ENCODE assay signal across 8 mouse cellular contexts in the genomic region with DNA sequence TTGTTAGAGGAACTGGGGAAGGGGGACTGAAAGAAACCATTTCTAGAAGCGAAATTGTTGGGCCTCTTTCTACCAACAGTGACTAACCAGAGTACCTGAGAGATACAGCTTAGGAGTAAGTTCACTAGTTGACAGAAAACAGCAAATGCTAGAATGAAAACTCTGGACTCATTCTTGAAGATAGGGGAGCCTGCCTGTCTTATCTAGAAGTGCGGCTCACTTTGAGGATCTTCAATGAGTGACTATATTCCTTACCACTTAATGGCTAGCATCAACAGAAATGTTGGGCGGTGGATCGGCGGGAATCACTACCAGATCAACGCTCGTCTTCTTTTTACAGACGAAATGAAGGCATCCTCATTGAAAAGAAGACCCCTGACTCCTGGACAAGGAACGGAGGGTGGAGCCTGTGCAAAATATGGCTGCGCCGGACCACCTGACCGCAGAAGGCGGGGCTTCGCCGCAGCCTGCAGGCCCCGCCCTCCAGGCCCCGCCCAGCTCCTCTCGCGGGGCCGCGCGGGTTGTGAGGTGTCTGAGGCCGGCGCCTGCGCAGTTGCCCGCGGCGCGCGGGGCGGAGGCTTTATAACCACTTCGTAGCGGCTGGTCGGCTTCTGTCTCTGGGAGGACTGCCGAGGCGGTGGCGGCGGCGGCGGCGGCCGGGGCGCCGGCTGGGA. TPM values are rescaled to one million over a fixed set of nuclear protein-coding genes. Genes with fewer than 3 reads are reported as not detected.
A peak's percentile ranks its signal among the peaks of the same experiment; 100 is the strongest.
DNase-seq lines count a peak whose midpoint lies in the region; ATAC-seq and TF ChIP-seq lines count a peak whose summit lies in the region.

No protein-coding gene starts in this region.

- peak; percentile 94 for TF ChIP-seq POLR2A in brain, embryonic 14.5 days (IDR thresholded peaks at IDR 0.05; ENCODE audit: borderline replicate concordance, extremely low read depth, insufficient read depth, insufficient read length, poor library complexity, severe bottlenecking)

- 4% methylated on average over 34 of the region's 44 CpGs for WGBS in heart, embryonic 13.5 days
- WGBS in liver, embryonic 12.5 days (ENCODE audit: insufficient replicate concordance): 3% methylated on average over 40 of the region's 44 CpGs
- WGBS in stomach, embryonic 15.5 days: 4% methylated on average over 34 of the region's 44 CpGs

- ATAC-seq in heart, embryonic 13.5 days (ENCODE audit: extremely low read depth, insufficient number of reproducible peaks, low FRiP score, low TSS enrichment): peak; percentile 95
- peak; percentile 95 for ATAC-seq in liver, embryonic 12.5 days
- ATAC-seq in stomach, embryonic 15.5 days (ENCODE audit: insufficient read depth, low FRiP score, low read depth): peak; percentile 96

- peak overlapping the region; percentile 98 for H3K9ac ChIP-seq in heart, embryonic 13.5 days
- H3K9ac ChIP-seq in liver, embryonic 12.5 days: peak overlapping the region; percentile 93
- H3K9ac ChIP-seq in stomach, embryonic 15.5 days: peak overlapping the region; percentile 83; the same call in 1 of the 2 replicates

- H3K4me1 ChIP-seq in erythroblast, embryonic 14.5 days (ENCODE audit: control insufficient read depth): peaks cover 48% of the 10 kb centered on the region
- peaks cover 28% of the 10 kb centered on the region for H3K4me1 ChIP-seq in heart, embryonic 13.5 days
- H3K4me1 ChIP-seq in liver, embryonic 12.5 days: peaks cover 44% of the 10 kb centered on the region
- H3K4me1 ChIP-seq in stomach, embryonic 15.5 days: peaks cover 7% of the 10 kb centered on the region

- H3K79me2 ChIP-seq in C2C12 (ENCODE audit: control insufficient read depth, insufficient read depth): peaks cover 45% of the 10 kb centered on the region

- peak overlapping the region; percentile 98 for H3ac ChIP-seq in C2C12 (ENCODE audit: control insufficient read depth, insufficient read length, low read depth)

- peaks cover 37% of the 10 kb centered on the region for H3K79me3 ChIP-seq in C2C12 (ENCODE audit: low read depth)

- H3K4me2 ChIP-seq in heart, embryonic 13.5 days: peak overlapping the region; percentile 100
- peak overlapping the region; percentile 100 for H3K4me2 ChIP-seq in liver, embryonic 12.5 days
- H3K4me2 ChIP-seq in stomach, embryonic 15.5 days: peak overlapping the region; percentile 100

- DNase-seq in brain, embryonic 14.5 days (ENCODE audit: low read depth): peak; percentile 99
- peak; percentile 99 for DNase-seq in kidney, postnatal 10 days
- peak; percentile 92 to 95 for DNase-seq in natural killer cell, adult 2 months (ENCODE audit: low spot score in 2 of 2)

- H3K27me3 ChIP-seq in C2C12 (ENCODE audit: control insufficient read depth, insufficient read depth, insufficient read length): no peaks in the 10 kb centered on the region
- no peaks in the 10 kb centered on the region for H3K27me3 ChIP-seq in erythroblast, embryonic 14.5 days (ENCODE audit: control insufficient read depth)
- no peaks in the 10 kb centered on the region for H3K27me3 ChIP-seq in heart, embryonic 13.5 days (replicated peaks)
- H3K27me3 ChIP-seq in liver, embryonic 12.5 days (replicated peaks): no peaks in the 10 kb centered on the region
- no peaks in the 10 kb centered on the region for H3K27me3 ChIP-seq in stomach, embryonic 15.5 days (replicated peaks)

- no peak for TF ChIP-seq CTCF in C2C12 (IDR thresholded peaks at IDR 0.05; ENCODE audit: control insufficient read depth, insufficient read depth, insufficient read length)
- no peak for TF ChIP-seq CTCF in brain, embryonic 14.5 days (IDR thresholded peaks at IDR 0.05; ENCODE audit: borderline replicate concordance, extremely low read depth, insufficient read depth, insufficient read length)

- no peaks in the 10 kb centered on the region for H3K36me3 ChIP-seq in C2C12 (ENCODE audit: control insufficient read depth, insufficient read depth)
- H3K36me3 ChIP-seq in erythroblast, embryonic 14.5 days (ENCODE audit: control insufficient read depth): peaks cover 1% of the 10 kb centered on the region
- H3K36me3 ChIP-seq in heart, embryonic 13.5 days: no peaks in the 10 kb centered on the region
- H3K36me3 ChIP-seq in liver, embryonic 12.5 days: no peaks in the 10 kb centered on the region
- H3K36me3 ChIP-seq in stomach, embryonic 15.5 days: no peaks in the 10 kb centered on the region

- peak overlapping the region; percentile 79 for H3K4me3 ChIP-seq in C2C12 (ENCODE audit: insufficient read depth, poor library complexity, severe bottlenecking)
- peak overlapping the region; percentile 85 for H3K4me3 ChIP-seq in erythroblast, embryonic 14.5 days (replicated peaks)
- H3K4me3 ChIP-seq in heart, embryonic 13.5 days: peak overlapping the region; percentile 94
- H3K4me3 ChIP-seq in liver, embryonic 12.5 days: peak overlapping the region; percentile 93
- H3K4me3 ChIP-seq in stomach, embryonic 15.5 days (replicated peaks): peak overlapping the region; percentile 85

- peak overlapping the region; percentile 91 for H3K27ac ChIP-seq in heart, embryonic 13.5 days (replicated peaks)
- H3K27ac ChIP-seq in liver, embryonic 12.5 days: peak overlapping the region; percentile 94
- H3K27ac ChIP-seq in stomach, embryonic 15.5 days: peak overlapping the region; percentile 88

- H3K9me3 ChIP-seq in erythroblast, embryonic 14.5 days (ENCODE audit: control insufficient read depth, low read length): no peaks in the 10 kb centered on the region; the same call in 1 of the 2 replicates
- no peaks in the 10 kb centered on the region for H3K9me3 ChIP-seq in heart, embryonic 13.5 days
- no peaks in the 10 kb centered on the region for H3K9me3 ChIP-seq in liver, embryonic 12.5 days (replicated peaks)
- no peaks in the 10 kb centered on the region for H3K9me3 ChIP-seq in stomach, embryonic 15.5 days

TF ChIP-seq in C2C12, 6 proteins besides CTCF, POLR2A, EP300 and RAD21:
- TF ChIP-seq MYOG (IDR thresholded peaks at IDR 0.05; ENCODE audit: control insufficient read depth, extremely low read depth, insufficient read length) (no peak), USF1 (IDR thresholded peaks at IDR 0.05; ENCODE audit: low read depth) (peak; percentile 61)

RNA-seq across cellular contexts. Expression of a gene that starts 0.4 kb away (rescaled TPM):
- polyA plus RNA-seq in C2C12 (2012; fragmentation: generic; extraction: Trizol): 53.5 TPM
- polyA plus RNA-seq in brain, embryonic 14.5 days (2012; rRNA removed): 73.0 and 84.4 TPM in 2 replicates
- polyA plus RNA-seq in erythroblast, embryonic 14.5 days (2012): 14.0 and 19.6 TPM in 2 replicates
- 5.7 and 6.2 TPM in 2 replicates for polyA plus RNA-seq in heart, embryonic 13.5 days (2015; fragmentation: Nextera tagmentation; extraction: Ambion mirVana)
- 7.1 TPM in 2 replicates for polyA plus RNA-seq in liver, embryonic 12.5 days (2016; fragmentation: Nextera tagmentation; extraction: Ambion mirVana)
- polyA plus RNA-seq in stomach, embryonic 15.5 days (2015; fragmentation: Nextera tagmentation; extraction: Ambion mirVana): 7.2 and 7.6 TPM in 2 replicates

RNA-seq across cellular contexts. Expression of a gene that starts 47.7 kb away (rescaled TPM):
- polyA plus RNA-seq in C2C12 (2012; fragmentation: generic; extraction: Trizol): 0.18 TPM
- polyA plus RNA-seq in brain, embryonic 14.5 days (2012; rRNA removed): 0.42 and 0.81 TPM in 2 replicates
- not detected in 2 replicates for polyA plus RNA-seq in erythroblast, embryonic 14.5 days (2012)
- polyA plus RNA-seq in heart, embryonic 13.5 days (2015; fragmentation: Nextera tagmentation; extraction: Ambion mirVana): 1.0 and 1.1 TPM in 2 replicates
- 1.9 and 2.0 TPM in 2 replicates for polyA plus RNA-seq in liver, embryonic 12.5 days (2016; fragmentation: Nextera tagmentation; extraction: Ambion mirVana)
- polyA plus RNA-seq in stomach, embryonic 15.5 days (2015; fragmentation: Nextera tagmentation; extraction: Ambion mirVana): 47.7 and 56.2 TPM in 2 replicates

Comparison
In these comparisons a context has a peak if more than half of its experiments do, and no peak if none do; other contexts are left out.
1. Peak in every context shown above with its lines: DNase-seq, ATAC-seq, H3K4me3 ChIP-seq and H3K27ac ChIP-seq.
2. RNA of a gene that starts 47.7 kb away (polyA plus RNA-seq): 47.7 to 56.2 TPM in stomach, embryonic 15.5 days; 1.9 to 2.0 TPM in liver, embryonic 12.5 days, 1.0 to 1.1 TPM in heart, embryonic 13.5 days, 0.42 to 0.81 TPM in brain, embryonic 14.5 days, 0.18 TPM in C2C12 (single experiment) and not detected in erythroblast, embryonic 14.5 days; every median in the first group is over 10 times any median in the second.